Mouse (Mus musculus) monocyte, adult 2 months (primary cell): ENCODE results near the gene Dnase1l1.

Experiments
- DNase-seq, 2 experiments: peaks; one replicate each; pipeline ENCODE4 v3.0.0; 2022; ENCODE audit warnings: low spot score in 2 of 2, low read depth in 1 of 2

Gene Dnase1l1

DNA sequence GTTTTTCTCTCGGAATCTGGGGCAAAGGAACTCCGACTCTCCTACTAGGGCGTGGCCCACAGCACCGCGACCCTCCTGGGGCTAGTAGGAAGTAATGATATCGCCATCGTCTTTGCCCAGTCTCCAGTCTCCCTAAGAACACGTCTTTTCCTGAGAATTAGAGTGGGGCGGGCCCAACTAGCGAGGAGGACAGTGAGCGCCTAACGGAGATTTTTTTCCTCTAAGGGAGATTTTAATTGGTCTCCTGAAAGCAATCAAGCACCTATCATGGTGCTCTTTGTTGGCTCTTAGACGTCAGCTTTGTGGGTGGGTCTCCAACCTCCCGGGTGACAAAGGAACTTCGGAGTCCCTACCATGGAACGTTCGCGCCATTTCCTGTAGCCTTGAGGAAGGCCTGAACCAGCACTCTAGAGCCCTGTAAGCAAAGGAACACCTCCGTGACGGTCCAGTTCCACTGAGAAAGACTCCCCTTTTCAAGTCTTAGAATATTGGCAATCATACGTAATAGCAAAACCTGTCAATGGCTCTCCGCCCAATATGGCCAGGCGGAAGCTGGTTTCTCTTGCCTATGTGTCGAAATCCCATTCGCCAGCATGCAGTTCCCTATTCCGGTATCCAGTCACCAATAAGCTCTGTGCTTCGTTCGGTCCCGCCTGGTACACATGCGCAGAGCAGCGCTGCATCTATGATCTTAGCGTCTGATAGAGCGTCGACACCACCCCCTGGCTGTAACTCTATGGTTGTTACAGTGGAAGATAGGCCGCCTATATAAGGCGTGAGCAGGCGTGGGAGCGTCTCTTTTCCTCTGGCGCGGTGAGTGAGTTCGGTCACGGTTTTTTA lies 11.9 kb downstream of the Dnase1l1 start, which contains the start of gene Rpl10:
TSS of gene Rpl10 (plus strand) at position 751 of the 840 bp plus-strand sequence.
- DNase-seq: peak; percentile 85 to 87

DNA sequence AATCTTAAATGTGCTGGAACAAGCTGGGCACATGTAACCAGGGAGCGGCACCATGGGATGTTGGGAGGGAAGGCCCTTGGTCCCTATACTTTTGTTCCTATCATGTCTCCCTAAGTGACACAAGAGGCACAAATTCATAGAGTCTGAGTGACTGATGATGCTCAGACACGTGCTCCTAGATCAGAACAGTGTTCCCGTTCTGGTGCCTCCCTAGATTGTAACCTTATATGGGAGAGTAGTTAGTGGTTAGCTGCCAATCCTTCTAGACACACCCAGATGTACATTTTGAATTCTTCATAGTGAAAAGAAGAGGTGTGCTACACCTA lies 12.4 kb downstream of the Dnase1l1 start:
- no peak for DNase-seq

DNA sequence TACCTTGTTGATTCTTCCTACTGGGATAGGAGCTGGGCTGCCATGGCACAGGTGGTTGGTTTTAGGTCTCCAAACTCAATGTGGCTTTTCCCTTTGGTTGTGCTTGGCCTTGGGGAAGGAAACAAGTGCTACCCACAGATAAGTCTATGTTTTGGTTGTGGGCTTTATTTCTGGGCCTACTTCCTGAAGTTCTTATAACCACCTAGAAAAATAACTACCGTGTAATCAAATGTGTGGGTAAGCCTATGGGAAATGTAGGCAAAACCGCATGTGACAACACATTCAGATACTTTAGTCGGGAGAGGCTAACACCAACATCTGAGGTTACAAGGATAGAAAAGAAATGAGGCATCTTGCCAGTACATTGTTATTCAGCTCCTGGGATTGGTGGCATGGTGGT lies 24.4 kb downstream of the Dnase1l1 start:
- DNase-seq: no peak

DNA sequence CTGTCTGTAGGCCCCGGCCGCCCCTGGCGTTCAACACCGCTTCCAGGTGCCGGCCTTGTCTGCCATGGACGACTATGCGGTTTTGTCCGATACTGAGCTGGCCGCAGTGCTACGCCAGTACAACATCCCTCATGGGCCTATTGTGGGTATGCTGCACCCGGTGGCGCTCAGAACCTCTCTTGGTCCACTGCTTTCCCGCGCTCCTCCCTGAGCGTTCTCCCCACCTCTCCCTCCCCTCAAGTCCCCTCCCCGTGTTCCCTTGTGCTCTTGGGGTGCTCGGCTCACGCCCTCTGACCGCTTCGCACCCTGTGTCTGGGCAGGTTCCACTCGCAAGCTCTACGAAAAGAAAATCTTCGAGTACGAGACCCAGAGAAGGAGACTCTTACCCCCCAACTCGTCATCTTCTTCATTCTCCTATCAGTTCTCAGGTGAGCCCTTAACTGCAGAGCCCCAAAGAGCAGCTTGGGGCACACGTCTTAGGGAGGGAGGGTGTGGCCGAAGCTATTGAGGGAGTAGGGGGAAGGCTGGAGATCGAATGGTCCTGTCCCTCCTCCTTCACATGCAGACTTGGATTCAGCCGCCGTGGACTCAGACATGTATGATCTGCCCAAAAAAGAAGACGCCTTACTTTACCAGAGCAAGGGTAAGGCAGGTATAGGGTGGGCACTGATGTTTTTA lies 27.1 kb downstream of the Dnase1l1 start:
- DNase-seq: no peak

DNA sequence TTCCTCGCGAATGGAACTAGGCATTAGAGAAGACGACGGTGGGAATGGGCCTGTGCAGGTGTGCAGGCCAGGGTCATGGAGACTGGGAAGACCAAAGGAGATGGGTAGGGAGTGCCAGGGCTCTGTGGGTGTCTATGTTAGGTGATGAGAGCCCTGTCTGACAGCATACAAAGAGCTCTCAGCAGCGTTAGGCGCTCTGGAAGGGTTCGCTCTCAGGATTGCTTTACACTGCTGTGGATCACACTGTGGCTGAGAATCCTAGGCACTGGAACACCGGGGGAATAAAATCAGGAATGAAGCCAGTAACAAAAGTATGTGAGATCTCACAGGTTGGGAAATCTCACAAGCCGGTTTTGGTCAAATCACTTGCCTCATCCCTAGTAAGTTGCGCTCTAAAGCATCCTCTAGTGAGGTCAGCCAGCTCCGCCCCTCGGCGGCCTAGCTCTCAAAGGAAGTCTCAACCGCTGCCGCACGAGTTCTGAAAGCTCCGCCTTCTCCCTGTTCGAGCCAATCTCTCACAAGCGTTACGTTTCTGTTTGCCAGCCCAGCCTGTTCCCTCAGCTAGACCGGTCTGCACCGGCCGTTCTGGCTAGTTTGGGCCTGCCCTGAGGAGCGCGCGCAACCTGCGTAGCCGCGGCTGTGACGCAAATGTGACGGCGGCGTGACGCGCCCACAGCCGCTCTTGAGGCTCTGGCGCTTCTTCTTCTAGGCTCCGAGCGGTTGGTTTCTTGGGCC lies 27.8 kb downstream of the Dnase1l1 start, which contains the start of gene Emd:
TSS of gene Emd (plus strand) at position 535 of the 735 bp plus-strand sequence.
- DNase-seq: peak; percentile 86 to 89

DNA sequence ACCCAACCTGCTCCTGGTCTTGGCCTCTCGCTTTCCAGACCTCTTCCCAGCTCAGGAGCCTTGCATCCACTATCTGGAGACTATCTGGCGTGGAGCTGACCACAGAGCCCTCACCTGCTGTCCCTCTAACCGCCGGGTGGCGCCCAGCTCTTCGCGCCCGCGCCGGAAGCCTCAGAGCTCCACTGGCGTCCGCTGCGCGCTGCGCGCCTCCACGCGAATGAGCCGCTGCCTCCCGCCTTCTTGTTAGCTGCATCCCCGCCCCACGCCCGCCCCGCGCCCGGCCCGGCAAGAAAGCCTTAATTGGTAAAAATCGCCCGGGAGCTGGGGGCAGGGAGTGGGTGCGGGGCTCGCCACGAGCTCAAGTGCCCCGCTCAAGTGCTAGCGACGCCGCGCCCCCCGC lies 32.5 kb downstream of the Dnase1l1 start, which contains the start of gene Flna:
TSS of gene Flna (minus strand) at position 206 of the 400 bp plus-strand sequence.
- peak in 1 of 2 experiments; percentile 50 for DNase-seq

DNA sequence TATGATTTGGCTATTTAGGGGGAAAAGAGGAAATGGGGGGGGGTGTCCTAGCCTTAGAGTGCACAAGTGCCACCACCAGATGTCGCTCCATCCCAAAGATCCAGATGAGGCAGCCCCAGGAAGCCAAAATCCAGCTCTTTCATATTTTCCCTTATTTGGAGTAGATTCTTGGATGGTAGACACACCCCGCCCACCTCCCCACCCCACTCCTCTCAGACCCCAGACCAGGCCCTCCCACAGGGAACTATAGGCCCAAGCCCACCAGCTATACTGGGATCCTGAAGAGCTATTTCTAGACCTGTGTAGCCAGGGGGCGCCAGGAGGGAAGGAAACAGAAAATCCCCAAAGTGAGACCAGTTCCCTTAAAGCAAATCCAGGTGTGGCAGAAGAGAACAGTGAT lies 33.5 kb downstream of the Dnase1l1 start:
- DNase-seq: peak in 1 of 2 experiments; percentile 39

DNA sequence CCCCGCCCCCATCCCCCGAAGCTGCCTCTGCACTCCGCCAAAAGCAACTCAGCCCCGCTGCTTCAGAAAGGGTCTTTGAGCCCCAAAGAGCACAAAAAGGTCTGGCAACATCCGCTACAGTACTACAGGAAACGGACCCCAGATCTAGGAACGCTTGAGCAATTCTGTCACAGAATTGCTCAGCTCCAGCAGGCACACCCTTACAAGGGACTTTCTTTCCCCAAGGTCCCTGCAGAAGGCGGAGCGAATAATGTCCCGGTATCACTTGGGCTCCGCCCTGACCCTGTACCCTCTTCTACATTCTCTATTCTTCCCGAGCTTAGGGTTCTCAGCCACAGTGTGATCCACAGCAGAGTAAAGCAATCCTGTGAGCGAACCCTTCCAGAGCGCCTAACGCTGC lies 35.4 kb downstream of the Dnase1l1 start:
- peak in 1 of 2 experiments; percentile 38 for DNase-seq

DNA sequence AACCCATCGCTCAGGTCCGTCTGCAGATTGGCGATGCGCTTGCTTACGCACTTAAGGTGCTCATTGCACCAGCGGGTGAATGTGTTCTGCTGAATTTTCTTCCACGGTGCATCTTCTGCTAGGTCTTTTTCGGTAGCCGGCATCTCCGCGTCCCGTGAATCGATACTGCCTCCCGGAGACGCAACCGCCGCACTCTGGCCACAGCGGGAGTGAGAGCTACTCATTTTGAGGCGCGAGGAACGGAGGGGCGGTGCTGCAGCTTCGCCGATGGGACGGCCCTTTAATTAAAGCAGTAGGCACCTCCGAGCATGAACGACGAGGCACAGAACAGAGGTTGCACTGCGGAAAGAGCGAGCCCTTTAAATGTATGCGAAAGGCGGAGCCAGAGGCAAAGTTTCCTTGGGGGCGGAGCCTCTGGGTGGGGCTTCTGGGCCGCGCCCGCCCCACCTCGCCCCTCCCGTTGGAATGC lies 35.9 kb downstream of the Dnase1l1 start:
- DNase-seq: peak; percentile 67 to 75

DNA sequence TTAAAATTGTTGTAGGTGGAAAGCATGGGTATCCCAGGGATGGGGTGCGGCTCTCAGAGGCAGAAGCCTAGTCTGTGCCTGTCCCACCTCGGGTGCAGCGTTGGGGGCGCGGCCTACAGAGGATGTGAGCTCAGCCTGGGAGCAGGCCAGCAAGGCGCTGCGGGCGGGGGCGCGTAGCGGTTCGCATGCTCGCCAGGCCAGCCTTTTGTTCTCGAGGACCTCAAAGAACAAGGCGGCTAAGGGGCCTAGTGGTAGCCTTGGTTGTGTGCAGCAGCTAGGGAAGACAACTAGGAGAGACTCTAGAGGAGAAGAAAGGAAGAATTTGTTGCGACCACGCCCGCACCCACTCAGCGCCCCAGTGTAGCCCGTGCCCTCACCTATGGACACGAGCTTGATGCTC lies 36.5 kb downstream of the Dnase1l1 start:
- DNase-seq: peak in 1 of 2 experiments; percentile 60

DNA sequence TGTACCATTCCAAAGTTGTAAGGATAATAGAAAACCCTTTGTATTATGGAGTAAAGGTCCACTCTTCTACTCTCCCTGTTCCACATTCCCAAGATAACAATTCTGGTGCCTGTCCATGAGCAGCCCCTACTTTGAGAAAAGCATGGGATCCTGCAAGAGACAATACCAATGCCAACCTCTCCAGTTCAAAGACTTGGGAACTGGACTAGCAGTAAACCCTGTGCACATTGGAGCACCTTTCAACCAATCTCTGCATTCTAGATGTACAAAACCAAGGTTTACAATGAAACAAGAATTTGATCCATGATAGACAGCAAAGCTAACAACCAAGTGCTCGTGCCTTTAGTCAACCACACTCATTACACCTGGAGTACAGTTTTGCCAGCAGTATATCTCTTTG lies 37.0 kb downstream of the Dnase1l1 start:
- DNase-seq: no peak

DNA sequence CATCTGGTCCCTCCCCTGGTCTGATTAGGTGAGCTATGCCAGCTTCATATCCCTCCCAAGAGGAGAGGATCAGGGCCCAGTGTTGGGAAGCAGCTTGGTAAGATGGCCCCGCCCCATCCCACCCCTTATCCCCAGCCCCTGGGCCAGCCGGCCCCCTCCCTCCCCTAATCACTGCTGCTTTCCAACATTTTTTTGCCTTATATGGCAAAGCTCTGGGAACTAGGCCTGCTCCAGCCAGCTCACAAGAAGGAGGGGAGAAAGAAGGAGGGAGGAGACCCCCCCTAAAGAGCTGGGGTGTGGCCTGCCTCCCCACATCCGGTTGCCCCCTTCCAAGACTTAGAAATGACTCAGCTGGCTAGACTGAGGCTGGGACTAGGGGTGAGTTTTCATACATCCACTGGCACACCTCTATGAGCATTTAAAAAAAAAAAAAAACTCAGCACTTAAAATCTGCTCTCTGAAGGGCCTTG lies 37.5 kb downstream of the Dnase1l1 start:
- no peak for DNase-seq

DNA sequence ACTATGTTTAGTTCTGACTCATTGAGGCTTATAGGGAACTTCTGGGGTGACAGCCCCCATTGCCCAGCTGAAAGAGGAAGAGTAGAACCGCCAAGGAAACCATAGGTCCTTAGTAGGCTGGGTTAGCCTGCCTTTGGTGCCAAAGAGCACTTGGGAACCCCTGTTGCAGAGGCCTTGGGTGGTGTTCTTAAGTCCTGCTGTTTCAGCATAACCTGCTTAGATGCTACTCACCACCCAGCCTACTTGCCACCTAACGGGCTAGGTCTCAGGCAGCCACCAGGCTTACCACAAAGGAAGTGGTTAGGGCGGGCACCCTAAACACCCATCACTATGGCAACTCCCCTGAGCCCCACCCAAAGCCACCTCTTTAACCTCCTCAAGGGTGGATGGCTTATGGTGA lies 38.3 kb downstream of the Dnase1l1 start:
- DNase-seq: peak; percentile 57 to 67

DNA sequence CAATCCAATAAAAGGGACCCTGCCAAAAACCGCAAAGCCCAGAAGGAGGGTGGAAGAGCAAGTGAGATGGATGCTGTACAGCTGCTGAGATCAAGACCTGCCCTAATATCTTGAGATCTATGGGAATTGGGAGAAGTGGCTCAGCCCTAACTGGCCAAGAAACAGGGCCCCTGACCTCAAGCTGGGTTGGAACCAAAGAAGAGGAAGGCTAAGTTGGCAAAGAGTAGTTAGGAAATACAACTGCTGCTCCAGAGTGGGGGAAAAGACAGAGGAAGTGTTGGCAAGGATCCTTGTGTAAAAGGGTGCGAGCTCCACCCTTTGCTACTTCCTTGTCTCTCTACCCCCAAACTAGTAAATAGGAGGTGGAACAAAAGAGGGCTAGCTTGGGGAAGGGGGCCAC lies 38.7 kb downstream of the Dnase1l1 start:
- DNase-seq: no peak

DNA sequence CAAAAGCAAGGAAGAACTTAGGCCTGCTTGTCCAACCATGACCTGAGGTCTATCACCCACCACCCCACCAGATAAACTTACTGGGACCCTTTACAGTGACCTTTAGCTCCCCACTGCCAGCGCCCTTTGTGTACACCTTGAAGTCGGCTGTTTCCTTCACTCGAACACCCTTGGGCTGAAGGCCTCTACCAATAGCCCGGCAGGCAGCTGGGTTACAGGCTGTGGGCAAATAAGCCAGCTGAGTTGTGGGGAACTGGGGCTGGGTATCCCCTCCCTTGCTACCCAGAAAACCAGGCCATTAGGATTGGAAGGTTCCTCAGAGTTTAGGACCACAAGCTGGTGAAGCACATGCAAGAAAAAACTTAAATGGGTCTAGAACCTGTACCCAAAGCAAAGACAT lies 41.8 kb downstream of the Dnase1l1 start:
- no peak for DNase-seq

DNA sequence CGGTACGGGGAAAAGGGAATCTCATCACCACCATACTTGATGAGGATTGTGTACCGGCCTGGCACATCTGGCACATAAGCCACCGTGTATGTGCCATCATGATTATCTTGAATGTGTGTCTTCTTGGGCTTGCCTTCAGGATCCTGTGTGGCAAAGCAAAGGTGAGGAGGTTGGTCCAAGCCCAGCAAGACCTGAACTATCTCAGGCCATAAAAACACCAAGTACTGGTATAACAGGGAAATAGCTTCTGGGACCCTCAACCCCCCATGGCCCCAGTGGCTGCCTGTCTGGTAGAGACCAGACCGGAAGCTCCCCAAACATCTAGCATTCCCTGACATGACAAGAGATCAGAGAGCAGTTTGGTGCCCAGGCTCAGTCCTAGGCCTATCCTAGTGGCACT lies 48.9 kb downstream of the Dnase1l1 start:
- no peak for DNase-seq

DNA sequence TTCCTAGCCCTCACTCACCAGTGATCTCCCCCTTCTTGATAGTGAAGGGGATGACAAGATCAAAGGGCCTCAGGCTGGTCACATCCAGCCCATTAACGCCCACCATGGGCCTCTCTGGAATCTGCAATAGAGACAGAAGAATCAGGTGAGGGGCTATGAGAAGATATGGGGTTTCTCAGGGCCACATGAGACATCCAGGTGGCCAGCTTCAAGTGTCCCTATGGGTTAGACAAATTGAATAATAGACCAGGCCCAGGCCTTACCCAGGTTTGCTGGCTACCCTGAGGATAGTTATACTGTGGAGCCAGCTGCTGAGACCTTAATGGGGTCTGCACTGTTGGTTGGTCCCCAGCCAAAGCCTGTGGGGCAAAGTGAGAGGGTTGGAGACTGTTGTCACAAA lies 52.1 kb downstream of the Dnase1l1 start:
- no peak for DNase-seq
